Mouse (Mus musculus) right cerebral cortex, postnatal 14 days (tissue): ENCODE results near the gene Rnf183.
"Not testable (repeated sequence)": the region's sequence is repeated elsewhere in the genome, so short reads cannot be mapped to it uniquely, and the experiment has no call there.

Experiments
- DNase-seq: peaks from one replicate; pipeline ENCODE4 v3.0.0; 2022

Gene Rnf183

GRCm38 (mm10) chr4:62435081-62435480, at the start of gene Rnf183:
Rnf183 (minus strand) TSS chr4:62435252.
- DNase-seq = no peak

GRCm38 (mm10) chr4:62480709-62481605, 45.9 kb upstream of the Rnf183 start:
- DNase-seq = no peak

- DNase-seq = no peak
Observed at GRCm38 (mm10) chr4:62479937-62480708, 45.1 kb upstream of the Rnf183 start, which contains the start of gene Bspry. Bspry (plus strand) TSS chr4:62480053.

GRCm38 (mm10) chr4:62479593-62479936, 44.5 kb upstream of the Rnf183 start:
- not testable (repeated sequence) for DNase-seq

- DNase-seq = no peak
Observed at GRCm38 (mm10) chr4:62477542-62478244, 42.6 kb upstream of the Rnf183 start.

- DNase-seq = no peak
Observed at GRCm38 (mm10) chr4:62475793-62476192, 40.7 kb upstream of the Rnf183 start.

- no peak for DNase-seq
Observed at GRCm38 (mm10) chr4:62475131-62475530, 40.1 kb upstream of the Rnf183 start.

- no peak for DNase-seq
Observed at GRCm38 (mm10) chr4:62472071-62472470, 37.0 kb upstream of the Rnf183 start.

GRCm38 (mm10) chr4:62470598-62471051, 35.6 kb upstream of the Rnf183 start, which contains the start of gene Wdr31:
Wdr31 (minus strand) TSS chr4:62470896.
- peak; percentile 83 for DNase-seq

- DNase-seq = no peak
Observed at GRCm38 (mm10) chr4:62468158-62468557, 33.1 kb upstream of the Rnf183 start.

- no peak for DNase-seq
Observed at GRCm38 (mm10) chr4:62463124-62463523, 28.1 kb upstream of the Rnf183 start.

GRCm38 (mm10) chr4:62460348-62460747, 25.3 kb upstream of the Rnf183 start:
- DNase-seq = no peak

GRCm38 (mm10) chr4:62459081-62459480, 24.0 kb upstream of the Rnf183 start:
- peak; percentile 29 for DNase-seq

- peak; percentile 35 for DNase-seq
Observed at GRCm38 (mm10) chr4:62454995-62455394, 19.9 kb upstream of the Rnf183 start.

GRCm38 (mm10) chr4:62440986-62441385, 5.9 kb upstream of the Rnf183 start:
- no peak for DNase-seq

- DNase-seq = no peak
Observed at GRCm38 (mm10) chr4:62440544-62440943, 5.5 kb upstream of the Rnf183 start.

GRCm38 (mm10) chr4:62439793-62440192, 4.7 kb upstream of the Rnf183 start:
- DNase-seq = no peak

GRCm38 (mm10) chr4:62437871-62438270, 2.8 kb upstream of the Rnf183 start:
- DNase-seq = no peak

- no peak for DNase-seq
Observed at GRCm38 (mm10) chr4:62437256-62437778, 2.3 kb upstream of the Rnf183 start.

GRCm38 (mm10) chr4:62433939-62434870, 847 bp downstream of the Rnf183 start:
- DNase-seq = no peak

GRCm38 (mm10) chr4:62431522-62431921, 3.5 kb downstream of the Rnf183 start:
- no peak for DNase-seq

GRCm38 (mm10) chr4:62430678-62431077, 4.4 kb downstream of the Rnf183 start:
- DNase-seq = no peak
